Mouse (Mus musculus) lung, embryonic 16.5 days (tissue): ENCODE measurements around the gene Ubr3. TPM values are rescaled to one million over a fixed set of nuclear protein-coding genes. Genes with fewer than 3 reads are reported as not detected.
"Not testable (repeated sequence)": the region's sequence is repeated elsewhere in the genome, so short reads cannot be mapped to it uniquely, and the experiment has no call there.

Experiments
- ATAC-seq: fragments of 200-750 bp; cut with Nextera tagmentation; 2 replicates; pipeline ENCODE4 v1.8.0; 2017; ENCODE audit warnings: low read depth, mild to moderate bottlenecking, moderate library complexity
- H3K27ac ChIP-seq: fragments of 300-500 bp; sonication (generic); 2 replicates; pipeline ENCODE4 v1.5.1; 2014; ENCODE audit warnings: mild to moderate bottlenecking, control low read depth, low read length
- H3K27me3 ChIP-seq: fragments of 300-500 bp; sonication (generic); 2 replicates; pipeline ENCODE4 v1.6.1; 2014; ENCODE audit warnings: low read depth, low read length, mixed read lengths; ENCODE audit not compliant: control insufficient read depth, insufficient read depth
- H3K36me3 ChIP-seq: fragments of 300-500 bp; sonication (generic); 2 replicates; pipeline ENCODE4 v1.6.1; 2014; ENCODE audit warnings: low read length; ENCODE audit not compliant: control insufficient read depth, insufficient read depth
- H3K4me1 ChIP-seq: fragments of 300-500 bp; sonication (generic); replicated peaks from 2 replicates; pipeline ENCODE4 v1.6.1; 2014; ENCODE audit warnings: low read length, mixed read lengths; ENCODE audit not compliant: control insufficient read depth, insufficient read depth
- H3K4me2 ChIP-seq: fragments of 300-500 bp; sonication (generic); 2 replicates; pipeline ENCODE4 v1.6.1; 2014; ENCODE audit warnings: low read depth, low read length, control low read depth
- H3K4me3 ChIP-seq: fragments of 300-500 bp; sonication (generic); 2 replicates; pipeline ENCODE4 v1.5.1; 2014; ENCODE audit warnings: mild to moderate bottlenecking, low read length, control low read depth
- H3K9ac ChIP-seq: fragments of 300-500 bp; sonication (generic); 2 replicates; pipeline ENCODE4 v1.6.1; 2014; ENCODE audit warnings: low read length, control low read depth
- H3K9me3 ChIP-seq: fragments of 300-500 bp; sonication (generic); 2 replicates; pipeline ENCODE4 v1.6.1; 2016; ENCODE audit warnings: low read length; ENCODE audit not compliant: control insufficient read depth
- WGBS: fragments of 180-500 bp; shearing (Covaris S2); extraction: QIAGEN DNeasy Blood & Tissue Kit; methylation state at CpG from one replicate; pipeline ENCODE4 v1.1.7; 2014; 5-methylcytosine and 5-hydroxymethylcytosine counted together
- polyA plus RNA-seq: library from polyadenylated mRNA; unstranded; fragments of >200 nt; fragmentation: Nextera tagmentation; extraction: Ambion mirVana; gene quantifications from 2 replicates; pipeline ENCODE4 v1.2.1, GENCODE M21; 2015

Ubr3 gene
- polyA plus RNA-seq, 1 experiment from 2014 or later: 12.7 TPM

- Histone ChIP-seq H3K9ac (no peak overlapping the region), H3K4me3 (no peak overlapping the region), H3K4me1 (no peaks in the 10 kb centered on the region), H3K27me3 (no peaks in the 10 kb centered on the region), H3K4me2 (no peak overlapping the region), H3K27ac (no peak overlapping the region), H3K36me3 (peaks cover 7% of the 10 kb centered on the region; the same call in 1 of the 2 replicates), H3K9me3 (no peaks in the 10 kb centered on the region)
- no peak for ATAC-seq
- WGBS: 87% methylated on average over 4 of the region's 4 CpGs
Observed at GRCm38 (mm10) chr2:69941391-69942030, 44.5 kb downstream of the Ubr3 start.

- ATAC-seq: no peak
- WGBS: 85% methylated on average over 8 of the region's 8 CpGs
- Histone ChIP-seq H3K4me2 (no peak overlapping the region), H3K27ac (no peak overlapping the region), H3K9ac (no peak overlapping the region), H3K9me3 (no peaks in the 10 kb centered on the region), H3K27me3 (no peaks in the 10 kb centered on the region), H3K4me1 (no peaks in the 10 kb centered on the region), H3K36me3 (peaks cover 20% of the 10 kb centered on the region), H3K4me3 (no peak overlapping the region)
Observed at GRCm38 (mm10) chr2:69952849-69953248, 55.8 kb downstream of the Ubr3 start.

DNA sequence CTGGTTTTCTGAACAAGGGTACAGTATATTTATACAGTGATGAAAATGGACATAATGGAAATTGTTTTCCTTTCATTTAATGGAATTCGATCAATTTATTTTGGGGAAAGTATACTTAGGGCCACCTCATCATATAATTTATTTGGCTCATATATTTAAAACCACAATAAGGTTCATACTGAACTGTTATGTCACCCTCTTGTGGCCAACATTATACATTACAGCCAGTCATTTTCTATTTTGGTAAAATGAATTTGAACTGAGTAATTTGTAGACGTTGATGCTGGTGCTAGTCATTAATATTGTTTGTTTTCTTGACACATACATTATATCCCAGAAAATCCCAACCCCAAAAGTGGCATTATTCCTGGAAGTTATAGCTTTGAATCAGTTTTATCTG lies 58.6 kb downstream of the Ubr3 start:
- Histone ChIP-seq H3K36me3 (peaks cover 16% of the 10 kb centered on the region), H3K4me2 (no peak overlapping the region), H3K9ac (no peak overlapping the region), H3K4me3 (no peak overlapping the region), H3K27ac (no peak overlapping the region), H3K27me3 (no peaks in the 10 kb centered on the region), H3K4me1 (no peaks in the 10 kb centered on the region), H3K9me3 (no peaks in the 10 kb centered on the region)
- no peak for ATAC-seq
- 39% methylated on average over 2 of the region's 2 CpGs for WGBS

DNA sequence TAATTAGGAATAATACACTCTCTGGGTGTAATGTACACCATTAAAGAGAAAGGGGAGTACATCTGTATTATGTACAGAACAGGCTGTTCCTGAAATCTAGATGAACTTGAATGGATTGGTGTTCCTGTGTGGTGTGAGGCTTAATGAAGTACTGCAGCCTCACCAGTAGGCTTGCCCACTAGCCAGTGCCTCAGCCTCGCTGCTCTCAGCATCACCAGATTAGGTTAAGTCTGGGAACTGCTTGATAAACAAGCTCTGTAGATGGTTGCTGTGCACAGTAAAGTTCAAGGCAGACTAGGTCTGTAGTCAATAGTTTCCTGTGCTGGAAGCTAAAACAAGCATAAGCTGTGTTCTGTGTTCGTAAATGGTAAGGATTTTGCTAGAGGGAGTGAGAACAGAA lies 60.6 kb downstream of the Ubr3 start:
- no peak for ATAC-seq
- no peaks in the 10 kb centered on the region for H3K27me3 ChIP-seq
- no peak overlapping the region for H3K4me2 ChIP-seq
- H3K4me3 ChIP-seq: no peak overlapping the region
- H3K4me1 ChIP-seq: no peaks in the 10 kb centered on the region
- no peak overlapping the region for H3K9ac ChIP-seq
- no peak overlapping the region for H3K27ac ChIP-seq
- no peaks in the 10 kb centered on the region for H3K9me3 ChIP-seq
- whole genome bisulfite sequencing: 92% methylated on average over 2 of the region's 2 CpGs
- peaks cover 16% of the 10 kb centered on the region for H3K36me3 ChIP-seq

GRCm38 (mm10) chr2:69974896-69975295 lies 77.8 kb downstream of the Ubr3 start:
- 91% methylated on average over 2 of the region's 2 CpGs for WGBS
- H3K36me3 ChIP-seq: peaks cover 26% of the 10 kb centered on the region

DNA sequence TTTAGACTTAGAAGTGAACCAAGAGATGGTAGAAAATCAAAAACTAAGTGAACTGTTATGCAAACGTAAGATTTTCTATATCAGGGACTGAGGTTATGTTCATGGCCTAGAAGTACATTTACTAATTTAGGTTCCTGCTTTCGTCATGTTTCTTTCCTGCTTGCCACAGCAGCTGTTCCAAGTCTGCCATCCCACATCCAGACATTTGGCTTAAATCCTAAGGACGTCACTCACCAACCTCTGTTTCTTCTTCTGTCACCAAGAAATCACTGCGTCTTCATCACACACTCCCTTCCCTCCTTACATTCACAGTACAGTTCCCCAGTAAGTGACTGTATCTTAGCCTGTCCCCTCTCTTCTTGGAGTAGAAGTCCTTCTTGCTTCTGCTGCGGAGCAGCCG lies 92.2 kb downstream of the Ubr3 start:
- Histone ChIP-seq H3K36me3 (peaks cover 16% of the 10 kb centered on the region), H3K9ac (no peak overlapping the region), H3K4me1 (no peaks in the 10 kb centered on the region), H3K4me3 (no peak overlapping the region), H3K27ac (no peak overlapping the region), H3K27me3 (no peaks in the 10 kb centered on the region), H3K4me2 (no peak overlapping the region), H3K9me3 (no peaks in the 10 kb centered on the region)
- WGBS: 80% methylated on average over 6 of the region's 6 CpGs
- no peak for ATAC-seq

More at GRCm38 (mm10) chr2:69974896-69975295, 77.8 kb downstream of the Ubr3 start:
- Histone ChIP-seq H3K27me3 (no peaks in the 10 kb centered on the region), H3K9ac (no peak overlapping the region), H3K27ac (no peak overlapping the region), H3K9me3 (no peaks in the 10 kb centered on the region), H3K4me2 (no peak overlapping the region), H3K4me3 (no peak overlapping the region), H3K4me1 (no peaks in the 10 kb centered on the region)
- no peak for ATAC-seq

DNA sequence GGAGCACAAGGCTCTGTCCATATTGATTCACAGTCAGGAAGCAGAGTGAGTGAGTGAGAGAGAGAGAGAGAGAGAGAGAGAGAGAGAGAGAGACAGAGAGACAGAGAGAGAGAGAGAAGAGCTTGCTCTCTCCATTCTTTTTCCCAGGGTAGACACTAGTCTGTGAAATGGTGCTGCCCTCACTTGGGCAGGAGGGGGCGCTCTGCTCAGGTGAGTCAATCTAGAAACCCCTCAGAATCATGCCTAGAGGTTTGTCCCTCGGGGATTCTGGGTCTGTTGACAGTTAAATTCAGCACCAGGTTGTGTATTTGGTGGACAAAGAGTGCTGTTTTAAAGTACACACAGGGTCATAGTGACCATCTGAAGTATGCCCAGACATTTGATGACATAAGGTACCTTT lies 93.6 kb downstream of the Ubr3 start:
- ATAC-seq: no peak

DNA sequence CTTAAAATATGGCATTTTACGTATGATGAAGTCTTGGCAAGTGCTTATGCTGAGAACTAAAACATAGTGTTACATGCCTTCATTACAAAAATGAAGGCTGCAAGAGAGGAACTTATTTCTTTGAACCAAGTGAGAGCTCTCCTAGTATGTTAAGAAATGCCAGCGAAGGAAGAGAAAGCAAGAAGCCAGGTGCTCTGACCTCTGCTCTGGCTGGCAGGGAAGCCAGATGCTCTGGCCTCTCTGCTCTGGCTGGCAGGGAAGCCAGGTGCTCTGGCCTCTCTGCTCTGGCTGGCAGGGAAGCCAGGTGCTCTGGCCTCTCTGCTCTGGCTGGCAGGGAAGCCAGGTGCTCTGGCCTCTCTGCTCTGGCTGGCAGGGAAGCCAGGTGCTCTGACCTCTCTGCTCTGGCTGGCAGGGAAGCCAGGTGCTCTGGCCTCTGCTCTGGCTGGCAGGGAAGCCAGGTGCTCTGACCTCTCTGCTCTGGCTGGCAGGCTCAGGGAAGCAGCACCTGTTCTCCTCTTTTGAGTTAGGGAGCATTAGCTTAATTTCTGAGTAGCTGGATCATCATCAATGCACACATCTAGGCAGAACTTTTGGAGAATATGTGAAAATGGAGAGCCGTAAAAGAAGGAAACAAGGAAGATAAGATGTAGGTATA lies 97.2 kb downstream of the Ubr3 start:
- not testable (repeated sequence) for ATAC-seq, H3K27ac ChIP-seq, H3K4me2 ChIP-seq, H3K4me1 ChIP-seq, H3K9me3 ChIP-seq, H3K27me3 ChIP-seq, H3K4me3 ChIP-seq, H3K9ac ChIP-seq
- 87% methylated on average over 3 of the region's 3 CpGs for WGBS
- peaks cover 11% of the 10 kb centered on the region for H3K36me3 ChIP-seq

More for the DNA sequence above, 93.6 kb downstream of the Ubr3 start:
- 38% methylated on average over 2 of the region's 2 CpGs for WGBS
- H3K4me1 ChIP-seq: no peaks in the 10 kb centered on the region
- H3K27me3 ChIP-seq: no peaks in the 10 kb centered on the region
- no peak overlapping the region for H3K4me3 ChIP-seq
- H3K36me3 ChIP-seq: peaks cover 11% of the 10 kb centered on the region
- H3K9me3 ChIP-seq: no peaks in the 10 kb centered on the region
- H3K4me2 ChIP-seq: no peak overlapping the region
- no peak overlapping the region for H3K9ac ChIP-seq
- H3K27ac ChIP-seq: no peak overlapping the region

DNA sequence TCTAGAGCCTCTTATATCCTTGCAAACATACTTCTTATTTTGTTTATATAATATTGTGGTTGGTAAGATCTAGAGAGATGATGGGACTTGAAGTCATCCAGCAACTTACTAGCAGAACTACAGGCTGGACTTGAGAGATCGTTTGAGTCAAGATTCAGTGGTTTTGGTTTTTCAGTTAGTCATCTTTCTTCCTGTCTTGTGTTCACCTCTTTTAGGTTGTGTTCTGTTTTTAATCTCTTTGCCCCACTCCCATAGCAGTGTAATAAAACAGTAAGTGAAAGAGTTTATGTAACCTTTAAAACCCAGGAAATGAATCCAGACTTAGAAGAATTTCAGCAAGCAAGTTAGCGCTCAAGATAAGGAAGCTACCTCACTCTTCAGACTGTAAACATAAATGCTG lies 97.7 kb downstream of the Ubr3 start:
- H3K4me3 ChIP-seq: no peak overlapping the region
- H3K9ac ChIP-seq: no peak overlapping the region
- peaks cover 8% of the 10 kb centered on the region for H3K36me3 ChIP-seq
- no peaks in the 10 kb centered on the region for H3K27me3 ChIP-seq
- WGBS: 72% methylated on average over 2 of the region's 2 CpGs
- no peaks in the 10 kb centered on the region for H3K9me3 ChIP-seq
- H3K4me2 ChIP-seq: no peak overlapping the region
- no peak for ATAC-seq
- no peaks in the 10 kb centered on the region for H3K4me1 ChIP-seq
- no peak overlapping the region for H3K27ac ChIP-seq
